Mouse (Mus musculus): ENCODE results near the gene Cmss1. TPM values are rescaled to one million over a fixed set of nuclear protein-coding genes. Genes with fewer than 3 reads are reported as not detected.
A peak's percentile ranks its signal among the peaks of the same experiment; 100 is the strongest.

The Cmss1 gene
- polyA plus RNA-seq (2015; fragmentation: Nextera tagmentation; extraction: Ambion mirVana): 36.9 and 43.6 TPM in 2 replicates

DNA sequence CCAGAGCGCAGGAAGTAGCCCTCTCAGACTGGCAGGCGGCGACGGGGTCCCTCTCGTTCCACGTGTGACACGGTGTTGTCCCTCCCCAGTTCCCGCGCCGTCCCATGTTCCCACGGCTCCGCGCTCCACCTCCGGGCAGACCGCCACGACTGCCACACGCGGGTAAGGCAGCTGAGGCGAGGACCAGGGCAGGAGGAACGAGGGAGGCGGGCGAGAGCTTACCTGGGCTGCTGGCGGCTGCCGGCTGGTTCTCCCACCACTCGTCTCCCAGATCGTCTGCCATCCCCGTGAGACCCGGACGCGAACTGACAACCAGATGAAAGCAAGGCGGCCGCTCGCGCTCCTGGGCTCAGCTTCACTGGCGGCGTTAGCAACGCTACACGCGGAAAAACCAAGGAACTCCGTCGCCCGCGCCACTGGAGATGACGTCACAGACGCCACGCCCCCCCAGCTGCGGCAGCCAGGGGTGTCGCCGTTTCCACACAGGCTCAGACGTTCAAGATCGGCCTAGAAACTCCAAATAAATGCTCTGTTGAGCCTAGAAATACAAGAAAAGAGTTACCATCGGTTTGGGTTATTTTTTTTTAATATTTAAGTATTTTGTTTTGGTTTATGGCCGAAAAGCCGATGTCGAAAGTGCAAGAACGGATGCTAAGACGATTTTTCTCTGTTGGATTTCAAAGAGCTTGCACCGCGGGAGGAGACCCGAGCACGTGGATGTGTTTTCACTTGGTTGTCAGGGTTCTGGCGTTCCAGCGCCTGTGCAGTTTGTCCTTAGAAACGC is at the start of gene Cmss1:
Cmss1 (minus strand) TSS at position 421 of the 784 bp plus-strand sequence.
- H3K9ac ChIP-seq: peak within 1 kb of the TSS; percentile 79
- H3K27me3 ChIP-seq: no peaks in the 10 kb centered on the region
- peak within 1 kb of the TSS; percentile 80 for H3K4me3 ChIP-seq (replicated peaks)
- H3K27ac ChIP-seq: peak within 1 kb of the TSS; percentile 23
- H3K4me2 ChIP-seq: peak within 1 kb of the TSS; percentile 90
- under 1% methylated on average over 64 of the region's 64 CpGs for WGBS (ENCODE audit: insufficient replicate concordance)
- peak; percentile 82 for DNase-seq
- H3K9me3 ChIP-seq (replicated peaks): no peaks in the 10 kb centered on the region
- ATAC-seq (ENCODE audit: low read depth): peak; percentile 89
- H3K4me1 ChIP-seq (replicated peaks): peaks cover 22% of the 10 kb centered on the region
- no peaks in the 10 kb centered on the region for H3K36me3 ChIP-seq

DNA sequence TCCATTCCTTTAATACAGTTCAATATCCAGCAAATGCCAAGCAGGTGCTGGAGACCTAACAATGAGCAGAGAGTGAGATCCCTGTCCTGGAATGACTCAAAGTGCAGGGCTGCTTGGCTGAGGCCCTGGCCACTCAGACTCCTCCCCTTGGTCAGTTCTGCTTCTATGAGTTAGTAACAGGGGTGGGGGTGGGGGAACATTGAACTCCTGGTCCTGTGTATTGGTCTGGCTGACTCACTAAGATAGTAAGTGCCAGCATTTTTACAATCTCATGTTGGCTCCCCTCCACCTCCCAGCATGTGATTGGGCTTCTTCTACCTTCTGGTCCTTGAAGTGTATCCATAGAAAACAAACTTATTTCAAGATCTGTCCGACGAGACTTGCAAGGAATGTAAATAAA is 43.2 kb upstream of the Cmss1 start:
- Histone ChIP-seq H3K27me3 (no peaks in the 10 kb centered on the region), H3K9me3 (replicated peaks) (no peaks in the 10 kb centered on the region), H3K9ac (no peak overlapping the region), H3K4me3 (replicated peaks) (no peak overlapping the region), H3K4me1 (replicated peaks) (no peaks in the 10 kb centered on the region), H3K4me2 (no peak overlapping the region), H3K36me3 (no peaks in the 10 kb centered on the region), H3K27ac (no peak overlapping the region)
- ATAC-seq (ENCODE audit: low read depth): no peak
- WGBS (ENCODE audit: insufficient replicate concordance): 50% methylated on average over 2 of the region's 2 CpGs
- DNase-seq: no peak

DNA sequence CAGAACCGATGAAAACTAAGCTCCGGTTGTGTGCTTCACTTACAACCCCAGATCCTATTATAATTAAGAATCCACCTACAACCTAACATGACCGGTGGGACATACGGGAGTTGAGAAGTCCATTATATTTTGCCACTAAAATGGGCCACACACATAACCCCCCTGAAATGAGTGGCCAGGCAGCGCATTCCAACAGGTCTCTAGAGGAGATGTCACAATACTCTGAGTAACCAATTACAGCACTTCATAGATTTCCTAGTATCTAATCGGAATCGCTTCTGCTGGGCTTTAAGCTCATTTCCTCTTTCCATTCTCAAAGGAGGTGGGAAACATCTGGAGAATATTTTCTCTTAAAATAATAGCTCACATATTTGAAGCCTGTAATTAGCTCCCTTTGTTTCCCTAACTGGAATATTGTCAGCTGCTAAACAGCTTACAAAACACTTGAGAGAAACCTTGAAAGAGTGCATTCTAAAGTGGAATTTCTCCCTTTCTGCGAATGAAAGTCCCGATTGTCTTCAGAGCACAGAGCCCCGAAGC is 34.8 kb upstream of the Cmss1 start:
- ATAC-seq (ENCODE audit: low read depth) (no peak), DNase-seq (no peak)
- Histone ChIP-seq H3K27ac (no peak overlapping the region), H3K9me3 (replicated peaks) (no peaks in the 10 kb centered on the region), H3K4me3 (replicated peaks) (no peak overlapping the region), H3K4me1 (replicated peaks) (no peaks in the 10 kb centered on the region), H3K27me3 (no peaks in the 10 kb centered on the region), H3K36me3 (no peaks in the 10 kb centered on the region), H3K9ac (no peak overlapping the region), H3K4me2 (no peak overlapping the region)
- 70% methylated on average over 10 of the region's 10 CpGs for WGBS (ENCODE audit: insufficient replicate concordance)

GRCm38 (mm10) chr16:57634766-57635165 is 28.1 kb upstream of the Cmss1 start:
- Histone ChIP-seq H3K27ac (no peak overlapping the region), H3K9ac (no peak overlapping the region), H3K4me3 (replicated peaks) (no peak overlapping the region), H3K4me2 (no peak overlapping the region), H3K9me3 (replicated peaks) (no peaks in the 10 kb centered on the region), H3K36me3 (no peaks in the 10 kb centered on the region), H3K27me3 (no peaks in the 10 kb centered on the region), H3K4me1 (replicated peaks) (no peaks in the 10 kb centered on the region)
- DNase-seq (no peak), ATAC-seq (ENCODE audit: low read depth) (no peak)
- WGBS (ENCODE audit: insufficient replicate concordance): 58% methylated on average over 5 of the region's 5 CpGs

DNA sequence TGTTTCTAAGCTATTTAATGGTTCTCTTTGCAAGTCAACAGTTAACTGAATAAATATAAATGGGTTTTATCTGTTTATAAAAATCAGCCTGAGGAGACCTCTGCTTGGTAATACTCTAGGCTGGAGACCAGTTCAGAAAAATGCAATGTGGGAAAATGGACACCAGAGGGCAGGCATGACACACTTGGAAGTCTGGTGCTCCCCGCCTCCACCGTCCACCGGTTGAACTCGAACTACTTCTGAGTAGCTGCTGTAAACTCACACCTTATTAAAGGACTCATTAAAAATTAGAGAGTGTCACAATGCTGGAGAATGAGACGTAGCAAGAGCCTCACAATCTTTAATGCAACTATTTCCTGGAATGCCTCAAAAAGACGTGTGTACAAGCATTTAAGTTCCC is 27.5 kb upstream of the Cmss1 start:
- no peak overlapping the region for H3K4me2 ChIP-seq
- no peaks in the 10 kb centered on the region for H3K27me3 ChIP-seq
- ATAC-seq (ENCODE audit: low read depth): no peak
- peak; percentile 23 for DNase-seq
- H3K4me1 ChIP-seq (replicated peaks): no peaks in the 10 kb centered on the region
- H3K4me3 ChIP-seq (replicated peaks): no peak overlapping the region
- no peaks in the 10 kb centered on the region for H3K9me3 ChIP-seq (replicated peaks)
- no peaks in the 10 kb centered on the region for H3K36me3 ChIP-seq
- WGBS (ENCODE audit: insufficient replicate concordance): 10% methylated on average over 6 of the region's 6 CpGs
- H3K27ac ChIP-seq: no peak overlapping the region
- H3K9ac ChIP-seq: no peak overlapping the region

GRCm38 (mm10) chr16:57611768-57612167 is 5.1 kb upstream of the Cmss1 start:
- Histone ChIP-seq H3K36me3 (no peaks in the 10 kb centered on the region), H3K4me3 (replicated peaks) (no peak overlapping the region), H3K4me1 (replicated peaks) (peaks cover 6% of the 10 kb centered on the region), H3K9ac (no peak overlapping the region), H3K27ac (no peak overlapping the region), H3K9me3 (replicated peaks) (no peaks in the 10 kb centered on the region), H3K27me3 (no peaks in the 10 kb centered on the region), H3K4me2 (no peak overlapping the region)
- DNase-seq: no peak
- no peak for ATAC-seq (ENCODE audit: low read depth)
- 0% methylated on average over 1 of the region's 1 CpGs for WGBS (ENCODE audit: insufficient replicate concordance)

GRCm38 (mm10) chr16:57601031-57601430 is 5.6 kb downstream of the Cmss1 start:
- H3K4me2 ChIP-seq: no peak overlapping the region
- DNase-seq (no peak), ATAC-seq (ENCODE audit: low read depth) (no peak)
- no peaks in the 10 kb centered on the region for H3K27me3 ChIP-seq
- no peak overlapping the region for H3K27ac ChIP-seq
- H3K9me3 ChIP-seq (replicated peaks): no peaks in the 10 kb centered on the region
- no peak overlapping the region for H3K9ac ChIP-seq
- no peaks in the 10 kb centered on the region for H3K36me3 ChIP-seq
- peaks cover 12% of the 10 kb centered on the region for H3K4me1 ChIP-seq (replicated peaks)
- H3K4me3 ChIP-seq (replicated peaks): no peak overlapping the region

GRCm38 (mm10) chr16:57597295-57597957 is 9.2 kb downstream of the Cmss1 start:
- H3K4me3 ChIP-seq (replicated peaks): no peak overlapping the region

GRCm38 (mm10) chr16:57593422-57594157 is 13.1 kb downstream of the Cmss1 start:
- DNase-seq (no peak), ATAC-seq (ENCODE audit: low read depth) (no peak)
- Histone ChIP-seq H3K4me2 (no peak overlapping the region), H3K4me3 (replicated peaks) (no peak overlapping the region), H3K4me1 (replicated peaks) (no peaks in the 10 kb centered on the region), H3K36me3 (no peaks in the 10 kb centered on the region), H3K27ac (no peak overlapping the region), H3K9ac (no peak overlapping the region), H3K9me3 (replicated peaks) (no peaks in the 10 kb centered on the region), H3K27me3 (no peaks in the 10 kb centered on the region)
- 31% methylated on average over 7 of the region's 7 CpGs for WGBS (ENCODE audit: insufficient replicate concordance)

More at GRCm38 (mm10) chr16:57597295-57597957, 9.2 kb downstream of the Cmss1 start:
- Histone ChIP-seq H3K27me3 (no peaks in the 10 kb centered on the region), H3K9ac (no peak overlapping the region), H3K4me2 (no peak overlapping the region), H3K9me3 (replicated peaks) (no peaks in the 10 kb centered on the region), H3K36me3 (no peaks in the 10 kb centered on the region), H3K27ac (no peak overlapping the region), H3K4me1 (replicated peaks) (no peaks in the 10 kb centered on the region)
- no peak for ATAC-seq (ENCODE audit: low read depth)
- DNase-seq: no peak
- 66% methylated on average over 4 of the region's 4 CpGs for WGBS (ENCODE audit: insufficient replicate concordance)

DNA sequence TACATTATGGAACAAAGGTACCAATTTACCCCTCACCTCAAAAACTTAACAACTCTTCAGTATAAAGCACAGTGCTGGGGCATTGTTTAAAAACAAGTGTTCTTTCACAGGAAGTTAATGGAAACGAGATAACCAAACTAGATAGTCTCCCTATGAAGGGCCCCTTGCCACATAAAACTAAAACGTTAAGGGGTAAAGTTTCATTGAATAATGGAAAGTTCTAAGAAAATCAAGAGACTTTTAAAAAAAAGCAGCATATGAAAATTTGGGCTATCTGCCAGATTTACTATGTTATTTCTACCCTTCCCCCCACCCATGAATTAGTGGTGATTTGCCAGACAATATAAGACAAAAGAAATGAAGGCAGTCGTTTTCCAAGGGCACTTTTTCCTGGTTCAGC is 21.5 kb downstream of the Cmss1 start:
- 12% methylated on average over 3 of the region's 3 CpGs for WGBS (ENCODE audit: insufficient replicate concordance)

GRCm38 (mm10) chr16:57582008-57582407 is 24.7 kb downstream of the Cmss1 start:
- H3K9ac ChIP-seq: no peak overlapping the region
- DNase-seq (no peak), ATAC-seq (ENCODE audit: low read depth) (no peak)
- no peak overlapping the region for H3K4me2 ChIP-seq
- H3K4me3 ChIP-seq (replicated peaks): no peak overlapping the region
- no peaks in the 10 kb centered on the region for H3K9me3 ChIP-seq (replicated peaks)
- H3K27me3 ChIP-seq: no peaks in the 10 kb centered on the region
- H3K36me3 ChIP-seq: no peaks in the 10 kb centered on the region
- no peak overlapping the region for H3K27ac ChIP-seq
- WGBS (ENCODE audit: insufficient replicate concordance): 42% methylated on average over 2 of the region's 2 CpGs
- peaks cover 3% of the 10 kb centered on the region; the same call in 1 of the 2 replicates for H3K4me1 ChIP-seq (replicated peaks)

More for the DNA sequence above, 21.5 kb downstream of the Cmss1 start:
- Histone ChIP-seq H3K4me3 (replicated peaks) (no peak overlapping the region), H3K4me1 (replicated peaks) (peaks cover 3% of the 10 kb centered on the region; the same call in 1 of the 2 replicates), H3K27ac (no peak overlapping the region), H3K9ac (no peak overlapping the region), H3K4me2 (no peak overlapping the region), H3K9me3 (replicated peaks) (no peaks in the 10 kb centered on the region), H3K27me3 (no peaks in the 10 kb centered on the region), H3K36me3 (no peaks in the 10 kb centered on the region)
- DNase-seq (no peak), ATAC-seq (ENCODE audit: low read depth) (no peak)
